Mouse (Mus musculus): ENCODE results near the gene Hemgn.

The Hemgn gene

GRCm38 (mm10) chr4:46413406-46413805, at the start of gene Hemgn:
Hemgn (minus strand) TSS chr4:46413506.
- no peak for DNase-seq (ENCODE audit: extremely low read depth, low read depth, low spot score)

GRCm38 (mm10) chr4:46458411-46458810, 45.1 kb upstream of the Hemgn start:
- no peak for DNase-seq (ENCODE audit: extremely low read depth, low read depth, low spot score)

GRCm38 (mm10) chr4:46457186-46457585, 43.9 kb upstream of the Hemgn start:
- no peak for DNase-seq (ENCODE audit: extremely low read depth, low read depth, low spot score)

- no peak for DNase-seq (ENCODE audit: extremely low read depth, low read depth, low spot score)
These were observed 43.5 kb upstream of the Hemgn start for GRCm38 (mm10) chr4:46456762-46457161.

- DNase-seq (ENCODE audit: extremely low read depth, low read depth, low spot score), result no peak
These were observed 41.0 kb upstream of the Hemgn start for GRCm38 (mm10) chr4:46454097-46454864.

GRCm38 (mm10) chr4:46452855-46453719, 39.8 kb upstream of the Hemgn start:
- no peak for DNase-seq (ENCODE audit: extremely low read depth, low read depth, low spot score)

GRCm38 (mm10) chr4:46452481-46452850, 39.2 kb upstream of the Hemgn start:
- DNase-seq (ENCODE audit: extremely low read depth, low read depth, low spot score), result no peak

GRCm38 (mm10) chr4:46451758-46452480, 38.6 kb upstream of the Hemgn start:
- no peak for DNase-seq (ENCODE audit: extremely low read depth, low read depth, low spot score)

GRCm38 (mm10) chr4:46451240-46451757, 38.0 kb upstream of the Hemgn start:
- DNase-seq (ENCODE audit: extremely low read depth, low read depth, low spot score), result no peak

GRCm38 (mm10) chr4:46450519-46451131, 37.3 kb upstream of the Hemgn start, which contains the start of gene Anp32b:
Anp32b (plus strand) TSS chr4:46450902.
- no peak for DNase-seq (ENCODE audit: extremely low read depth, low read depth, low spot score)

GRCm38 (mm10) chr4:46450020-46450518, 36.8 kb upstream of the Hemgn start:
- no peak for DNase-seq (ENCODE audit: extremely low read depth, low read depth, low spot score)

- DNase-seq (ENCODE audit: extremely low read depth, low read depth, low spot score), result no peak
These were observed 35.6 kb upstream of the Hemgn start for GRCm38 (mm10) chr4:46448886-46449285.

- DNase-seq (ENCODE audit: extremely low read depth, low read depth, low spot score), result no peak
These were observed 34.2 kb upstream of the Hemgn start for GRCm38 (mm10) chr4:46447461-46447860.

- no peak for DNase-seq (ENCODE audit: extremely low read depth, low read depth, low spot score)
These were observed 32.1 kb upstream of the Hemgn start for GRCm38 (mm10) chr4:46445237-46445945.

GRCm38 (mm10) chr4:46442501-46442900, 29.2 kb upstream of the Hemgn start:
- no peak for DNase-seq (ENCODE audit: extremely low read depth, low read depth, low spot score)

- DNase-seq (ENCODE audit: extremely low read depth, low read depth, low spot score), result no peak
These were observed 19.2 kb upstream of the Hemgn start for GRCm38 (mm10) chr4:46432339-46433036.

GRCm38 (mm10) chr4:46428903-46429499, 15.7 kb upstream of the Hemgn start:
- DNase-seq (ENCODE audit: extremely low read depth, low read depth, low spot score), result no peak

- DNase-seq (ENCODE audit: extremely low read depth, low read depth, low spot score), result no peak
These were observed 9.3 kb upstream of the Hemgn start for GRCm38 (mm10) chr4:46422625-46423024.

- DNase-seq (ENCODE audit: extremely low read depth, low read depth, low spot score), result no peak
These were observed 5.5 kb upstream of the Hemgn start for GRCm38 (mm10) chr4:46418851-46419250.
